Mouse (Mus musculus) ES-E14 (cell line): ENCODE measurements around the gene Cmtm7.
"Not testable (repeated sequence)": the region's sequence is repeated elsewhere in the genome, so short reads cannot be mapped to it uniquely, and the experiment has no call there.

ENCODE experiments used
- CHD2 ChIP-seq: IDR thresholded peaks from 2 replicates; pipeline ENCODE4 v1.6.1; 2014; ENCODE audit warnings: mild to moderate bottlenecking, low read depth, low read length, inconsistent platforms
- HCFC1 ChIP-seq: IDR thresholded peaks from 2 replicates; pipeline ENCODE4 v1.6.1; 2012; ENCODE audit warnings: low read length, inconsistent platforms, borderline replicate concordance; ENCODE audit not compliant: insufficient read depth
- MAFK ChIP-seq: IDR thresholded peaks from 2 replicates; pipeline ENCODE4 v1.6.1; 2014; ENCODE audit warnings: mild to moderate bottlenecking, low read depth, low read length, inconsistent platforms; ENCODE audit not compliant: insufficient read depth
- ZC3H11A ChIP-seq: IDR thresholded peaks from 2 replicates; pipeline ENCODE4 v1.6.1; 2012; ENCODE audit warnings: low read depth, mild to moderate bottlenecking, inconsistent platforms, low read length, borderline replicate concordance

DNA sequence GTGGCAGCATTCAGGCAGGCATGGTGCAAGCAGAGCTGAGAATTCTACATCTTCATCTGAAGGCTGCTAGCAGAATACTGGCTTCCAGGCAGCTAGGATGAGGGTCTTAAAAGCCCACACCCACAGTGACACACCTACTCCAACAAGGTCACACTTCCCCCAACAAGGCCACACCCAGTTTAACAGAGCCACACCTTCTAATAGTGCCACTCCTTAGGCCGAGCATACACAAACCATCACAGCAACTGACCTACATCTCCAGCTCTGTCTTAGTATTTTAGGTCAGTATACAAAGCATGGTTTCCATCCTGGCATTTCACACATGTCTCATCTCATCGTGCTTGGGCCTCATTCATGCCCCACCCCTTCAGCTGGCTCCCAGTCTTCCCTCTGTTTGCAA lies 53.2 kb downstream of the Cmtm7 start:
- TF ChIP-seq HCFC1, MAFK, CHD2, ZC3H11A: not testable (repeated sequence)
